Mouse (Mus musculus) gastrocnemius, adult 2 months (tissue): ENCODE measurements at regions not wholly inside any gene's neighbourhood (a gene's known extent, or its start where the extent isn't known, plus 50 kb on each side); places are given as distances from the start of the nearest gene placed in this dataset.

Source experiments
- DNase-seq: peaks from one replicate; pipeline ENCODE4 v3.0.0; 2022
- H3K27ac ChIP-seq: fragments of 200-600 bp; 2 replicates; pipeline ENCODE4 v1.8.1; 2022; ENCODE audit warnings: mild to moderate bottlenecking
- H3K4me3 ChIP-seq: fragments of 200-600 bp; 2 replicates; pipeline ENCODE4 v1.8.1; 2022; ENCODE audit warnings: mild to moderate bottlenecking, moderate library complexity
- CTCF ChIP-seq: fragments of 200-600 bp; IDR thresholded peaks from 2 replicates; pipeline ENCODE4 v1.8.1; 2022; ENCODE audit warnings: antibody characterized with exemption, mild to moderate bottlenecking, moderate library complexity
- intact Hi-C: fragments of 180-260 bp; cut with DNase I; formaldehyde crosslinking; loops from one replicate; pipeline ENCODE4 v1.15.1; 2025

GRCm38 (mm10) chr8:41795625-41796024, 378.8 kb upstream of the Frg1 start:
- intact Hi-C loops: no loop called here
- no peak for TF ChIP-seq CTCF
- DNase-seq: no peak
- H3K27ac ChIP-seq: no peak overlapping the region
- H3K4me3 ChIP-seq: no peak overlapping the region

- TF ChIP-seq CTCF: no peak
- DNase-seq: no peak
- no peak overlapping the region for H3K4me3 ChIP-seq
- intact Hi-C loops: no loop called here
- no peak overlapping the region for H3K27ac ChIP-seq
These were observed 370.3 kb upstream of the Frg1 start for GRCm38 (mm10) chr8:41786952-41787861.

GRCm38 (mm10) chr8:41785977-41786376, 369.1 kb upstream of the Frg1 start:
- intact Hi-C loops: no loop called here
- DNase-seq: no peak
- H3K27ac ChIP-seq: no peak overlapping the region
- no peak overlapping the region for H3K4me3 ChIP-seq
- no peak for TF ChIP-seq CTCF

- TF ChIP-seq CTCF: no peak
- no peak overlapping the region for H3K27ac ChIP-seq
- no peak for DNase-seq
- no peak overlapping the region for H3K4me3 ChIP-seq
- intact Hi-C loops: no loop called here
These were observed 366.0 kb upstream of the Frg1 start for GRCm38 (mm10) chr8:41782837-41783236.

- H3K4me3 ChIP-seq: no peak overlapping the region
- H3K27ac ChIP-seq: no peak overlapping the region
- no peak for TF ChIP-seq CTCF
- intact Hi-C loops: no loop called here
- no peak for DNase-seq
These were observed 362.6 kb upstream of the Frg1 start for GRCm38 (mm10) chr8:41779459-41779858.

GRCm38 (mm10) chr8:41771729-41772128, 354.9 kb upstream of the Frg1 start:
- H3K4me3 ChIP-seq: no peak overlapping the region
- no peak overlapping the region for H3K27ac ChIP-seq
- intact Hi-C loops: no loop called here
- no peak for DNase-seq
- TF ChIP-seq CTCF: no peak

GRCm38 (mm10) chr8:41753481-41753880, 336.6 kb upstream of the Frg1 start:
- DNase-seq: no peak
- H3K4me3 ChIP-seq: no peak overlapping the region
- TF ChIP-seq CTCF: no peak
- intact Hi-C loops: no loop called here
- no peak overlapping the region for H3K27ac ChIP-seq

- no peak for DNase-seq
- no peak for TF ChIP-seq CTCF
- no peak overlapping the region for H3K27ac ChIP-seq
- no peak overlapping the region for H3K4me3 ChIP-seq
- intact Hi-C loops: no loop called here
These were observed 335.8 kb upstream of the Frg1 start for GRCm38 (mm10) chr8:41752641-41753040.

GRCm38 (mm10) chr8:41747024-41747423, 330.1 kb upstream of the Frg1 start:
- no peak for DNase-seq
- intact Hi-C loops: no loop called here
- no peak for TF ChIP-seq CTCF
- no peak overlapping the region for H3K27ac ChIP-seq
- H3K4me3 ChIP-seq: no peak overlapping the region

- Histone ChIP-seq H3K27ac (no peak overlapping the region), H3K4me3 (no peak overlapping the region)
- intact Hi-C loops: no loop called here
- no peak for TF ChIP-seq CTCF
- DNase-seq: no peak
These were observed 326.2 kb upstream of the Frg1 start for GRCm38 (mm10) chr8:41742796-41743670.

- no peak for DNase-seq
- Histone ChIP-seq H3K27ac (no peak overlapping the region), H3K4me3 (no peak overlapping the region)
- no peak for TF ChIP-seq CTCF
- intact Hi-C loops: no loop called here
These were observed 300.1 kb upstream of the Frg1 start for GRCm38 (mm10) chr8:41717002-41717401.

- Histone ChIP-seq H3K4me3 (no peak overlapping the region), H3K27ac (no peak overlapping the region)
- no peak for TF ChIP-seq CTCF
- DNase-seq: no peak
- intact Hi-C loops: no loop called here
These were observed 296.9 kb upstream of the Frg1 start for GRCm38 (mm10) chr8:41713634-41714330.
